Mouse (Mus musculus): Measurements from ENCODE around the gene Anln. TPM values are rescaled to one million over a fixed set of nuclear protein-coding genes. Genes with fewer than 3 reads are reported as not detected.

Anln gene
- polyA plus RNA-seq, 1 experiment from 2014 or later: 2.8 TPM

- no peaks in the 10 kb centered on the region for H3K36me3 ChIP-seq (ENCODE audit: insufficient read depth, low read length)
- 0 out of 2 replicates have a peak overlapping the region, but pooled peaks have one; percentile 62 for H3K9ac ChIP-seq (replicated peaks; ENCODE audit: low read depth)
- no peak for DNase-seq (ENCODE audit: low spot score)
- peak overlapping the region; percentile 99 for H3K4me2 ChIP-seq (replicated peaks; ENCODE audit: low read depth, low read length)
- H3K27me3 ChIP-seq (replicated peaks; ENCODE audit: insufficient read depth, low read length): no peaks in the 10 kb centered on the region
- peak overlapping the region; percentile 65; the same call in 1 of the 2 replicates for H3K4me3 ChIP-seq (ENCODE audit: low read depth, low read length)
- ATAC-seq: no peak
- H3K9me3 ChIP-seq (ENCODE audit: low read length): no peaks in the 10 kb centered on the region
- TF ChIP-seq EP300 (IDR thresholded peaks at IDR 0.05) (no peak), CTCF (IDR thresholded peaks at IDR 0.05) (no peak)
- peaks cover 6% of the 10 kb centered on the region; the same call in 1 of the 2 replicates for H3K4me1 ChIP-seq (ENCODE audit: insufficient read depth, low read depth, low read length)
- peak overlapping the region; percentile 94 for H3K27ac ChIP-seq (ENCODE audit: low read length)
- WGBS: 54% methylated on average over 6 of the region's 6 CpGs
Measured at GRCm38 (mm10) chr9:22389736-22390245, 803 bp upstream of the Anln start.

- no peaks in the 10 kb centered on the region for H3K36me3 ChIP-seq (ENCODE audit: insufficient read depth, low read length)
- DNase-seq (ENCODE audit: low spot score) (peak; percentile 65), ATAC-seq (peak; percentile 53)
- peaks cover 6% of the 10 kb centered on the region; the same call in 1 of the 2 replicates for H3K4me1 ChIP-seq (ENCODE audit: insufficient read depth, low read depth, low read length)
- H3K9me3 ChIP-seq (ENCODE audit: low read length): no peaks in the 10 kb centered on the region
- TF ChIP-seq CTCF (IDR thresholded peaks at IDR 0.05) (no peak), EP300 (IDR thresholded peaks at IDR 0.05) (no peak)
- no peaks in the 10 kb centered on the region for H3K27me3 ChIP-seq (replicated peaks; ENCODE audit: insufficient read depth, low read length)
- peak overlapping the region; percentile 32; the same call in 1 of the 2 replicates for H3K9ac ChIP-seq (replicated peaks; ENCODE audit: low read depth)
- H3K27ac ChIP-seq (ENCODE audit: low read length): peak overlapping the region; percentile 94
- peak overlapping the region; percentile 99 for H3K4me2 ChIP-seq (replicated peaks; ENCODE audit: low read depth, low read length)
- 6% methylated on average over 35 of the region's 41 CpGs for WGBS
- peak overlapping the region; percentile 65 for H3K4me3 ChIP-seq (ENCODE audit: low read depth, low read length)
Measured at GRCm38 (mm10) chr9:22388401-22388980, 497 bp downstream of the Anln start.

- Histone ChIP-seq H3K27ac (ENCODE audit: low read length) (no peak overlapping the region), H3K4me3 (ENCODE audit: low read depth, low read length) (peak overlapping the region; percentile 65), H3K9me3 (ENCODE audit: low read length) (no peaks in the 10 kb centered on the region), H3K27me3 (replicated peaks; ENCODE audit: insufficient read depth, low read length) (no peaks in the 10 kb centered on the region), H3K4me1 (ENCODE audit: insufficient read depth, low read depth, low read length) (peaks cover 6% of the 10 kb centered on the region; the same call in 1 of the 2 replicates), H3K9ac (replicated peaks; ENCODE audit: low read depth) (peak overlapping the region; percentile 32; the same call in 1 of the 2 replicates), H3K4me2 (replicated peaks; ENCODE audit: low read depth, low read length) (peak overlapping the region; percentile 99), H3K36me3 (ENCODE audit: insufficient read depth, low read length) (no peaks in the 10 kb centered on the region)
- WGBS: 9% methylated on average over 6 of the region's 6 CpGs
- DNase-seq (ENCODE audit: low spot score) (no peak), ATAC-seq (no peak)
- TF ChIP-seq EP300 (IDR thresholded peaks at IDR 0.05) (no peak), CTCF (IDR thresholded peaks at IDR 0.05) (no peak)
Measured at GRCm38 (mm10) chr9:22387901-22388300, 1.1 kb downstream of the Anln start.

- H3K27me3 ChIP-seq (replicated peaks; ENCODE audit: insufficient read depth, low read length): no peaks in the 10 kb centered on the region
- H3K4me1 ChIP-seq (ENCODE audit: insufficient read depth, low read depth, low read length): peaks cover 6% of the 10 kb centered on the region; the same call in 1 of the 2 replicates
- 46% methylated on average over 2 of the region's 2 CpGs for WGBS
- no peaks in the 10 kb centered on the region for H3K9me3 ChIP-seq (ENCODE audit: low read length)
- H3K9ac ChIP-seq (replicated peaks; ENCODE audit: low read depth): no peak overlapping the region
- ATAC-seq: no peak
- H3K36me3 ChIP-seq (ENCODE audit: insufficient read depth, low read length): no peaks in the 10 kb centered on the region
- H3K4me2 ChIP-seq (replicated peaks; ENCODE audit: low read depth, low read length): no peak overlapping the region
- no peak overlapping the region for H3K27ac ChIP-seq (ENCODE audit: low read length)
- H3K4me3 ChIP-seq (ENCODE audit: low read depth, low read length): no peak overlapping the region
- DNase-seq (ENCODE audit: low spot score): peak; percentile 50
- TF ChIP-seq EP300 (IDR thresholded peaks at IDR 0.05) (0 out of 2 replicates have a peak, but pooled peaks have one; percentile 39), CTCF (IDR thresholded peaks at IDR 0.05) (no peak)
Measured at GRCm38 (mm10) chr9:22385890-22386289, 3.1 kb downstream of the Anln start.

GRCm38 (mm10) chr9:22376086-22376485, 12.9 kb downstream of the Anln start:
- H3K36me3 ChIP-seq (ENCODE audit: insufficient read depth, low read length): no peaks in the 10 kb centered on the region
- DNase-seq (ENCODE audit: low spot score) (no peak), ATAC-seq (no peak)
- no peak overlapping the region for H3K4me3 ChIP-seq (ENCODE audit: low read depth, low read length)
- H3K9me3 ChIP-seq (ENCODE audit: low read length): no peaks in the 10 kb centered on the region
- no peak overlapping the region for H3K4me2 ChIP-seq (replicated peaks; ENCODE audit: low read depth, low read length)
- H3K27ac ChIP-seq (ENCODE audit: low read length): no peak overlapping the region
- H3K4me1 ChIP-seq (ENCODE audit: insufficient read depth, low read depth, low read length): no peaks in the 10 kb centered on the region
- no peaks in the 10 kb centered on the region for H3K27me3 ChIP-seq (replicated peaks; ENCODE audit: insufficient read depth, low read length)
- no peak for TF ChIP-seq EP300 (IDR thresholded peaks at IDR 0.05)
- no peak for TF ChIP-seq CTCF (IDR thresholded peaks at IDR 0.05)
- 84% methylated on average over 5 of the region's 5 CpGs for WGBS
- H3K9ac ChIP-seq (replicated peaks; ENCODE audit: low read depth): no peak overlapping the region

- no peaks in the 10 kb centered on the region for H3K36me3 ChIP-seq (ENCODE audit: insufficient read depth, low read length)
- H3K4me1 ChIP-seq (ENCODE audit: insufficient read depth, low read depth, low read length): no peaks in the 10 kb centered on the region
- no peaks in the 10 kb centered on the region for H3K9me3 ChIP-seq (ENCODE audit: low read length)
- no peaks in the 10 kb centered on the region for H3K27me3 ChIP-seq (replicated peaks; ENCODE audit: insufficient read depth, low read length)
- DNase-seq (ENCODE audit: low spot score) (no peak), ATAC-seq (no peak)
- no peak overlapping the region for H3K9ac ChIP-seq (replicated peaks; ENCODE audit: low read depth)
- no peak overlapping the region for H3K4me3 ChIP-seq (ENCODE audit: low read depth, low read length)
- H3K27ac ChIP-seq (ENCODE audit: low read length): no peak overlapping the region
- WGBS: 96% methylated on average over 4 of the region's 4 CpGs
- no peak overlapping the region for H3K4me2 ChIP-seq (replicated peaks; ENCODE audit: low read depth, low read length)
- TF ChIP-seq CTCF (IDR thresholded peaks at IDR 0.05): peak; percentile 47
- no peak for TF ChIP-seq EP300 (IDR thresholded peaks at IDR 0.05)
Measured at GRCm38 (mm10) chr9:22372760-22373159, 16.2 kb downstream of the Anln start.

Measured in lung, postnatal 0 days (tissue).